In the genomic region with DNA sequence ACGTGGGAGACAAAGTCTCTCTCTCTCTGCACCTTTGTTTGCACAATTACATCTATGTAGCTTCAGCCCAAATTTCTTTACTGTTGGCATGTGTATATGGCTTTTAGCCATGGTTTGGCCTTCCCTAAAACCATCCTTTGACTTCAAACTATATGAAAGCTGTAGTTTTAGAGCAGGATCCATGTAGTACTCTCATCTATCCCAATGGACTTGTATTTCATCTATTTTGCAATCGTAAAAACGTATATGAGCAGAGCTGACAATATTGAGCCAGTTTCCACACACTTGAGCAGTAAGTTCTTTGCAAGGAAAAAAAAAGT, we compare ENCODE assay signal across 8 mouse cellular contexts. TPM values are rescaled to one million over a fixed set of nuclear protein-coding genes. Genes with fewer than 3 reads are reported as not detected.
DNase-seq lines count a peak whose midpoint lies in the region; ATAC-seq lines count a peak whose summit lies in the region.

No protein-coding gene starts in this region.

- peak overlapping the region; percentile 90 for H3K4me2 ChIP-seq in kidney, embryonic 15.5 days
- peak overlapping the region; percentile 66 for H3K4me2 ChIP-seq in hindbrain, embryonic 15.5 days
- H3K4me2 ChIP-seq in midbrain, embryonic 14.5 days (ENCODE audit: low read length), result peak overlapping the region; percentile 83

- no peak overlapping the region for H3K27ac ChIP-seq in kidney, embryonic 15.5 days
- peak overlapping the region; percentile 93 for H3K27ac ChIP-seq in embryonic facial prominence, embryonic 10.5 days (replicated peaks)
- peak overlapping the region; percentile 82 for H3K27ac ChIP-seq in hindbrain, embryonic 15.5 days (replicated peaks)
- peak overlapping the region; percentile 72 for H3K27ac ChIP-seq in midbrain, embryonic 14.5 days (replicated peaks; ENCODE audit: low read depth, low read length)

- no peaks in the 10 kb centered on the region for H3K9me3 ChIP-seq in kidney, embryonic 15.5 days (replicated peaks)
- peaks cover 4% of the 10 kb centered on the region; the same call in 1 of the 2 replicates for H3K9me3 ChIP-seq in embryonic facial prominence, embryonic 10.5 days
- no peaks in the 10 kb centered on the region for H3K9me3 ChIP-seq in hindbrain, embryonic 15.5 days
- peaks cover 3% of the 10 kb centered on the region for H3K9me3 ChIP-seq in midbrain, embryonic 14.5 days (ENCODE audit: control insufficient read depth, low read length)

- H3K4me3 ChIP-seq in kidney, embryonic 15.5 days (replicated peaks), result peak overlapping the region; percentile 63
- H3K4me3 ChIP-seq in embryonic facial prominence, embryonic 10.5 days, result peak overlapping the region; percentile 77
- peak overlapping the region; percentile 51 for H3K4me3 ChIP-seq in hindbrain, embryonic 15.5 days
- H3K4me3 ChIP-seq in midbrain, embryonic 14.5 days (replicated peaks; ENCODE audit: low read depth, low read length), result peak overlapping the region; percentile 61

- ATAC-seq in kidney, embryonic 15.5 days (replicated peaks; ENCODE audit: low FRiP score), result no peak
- ATAC-seq in hindbrain, embryonic 15.5 days (ENCODE audit: low FRiP score, low read depth), result no peak
- no peak for ATAC-seq in midbrain, embryonic 14.5 days (ENCODE audit: low FRiP score, low TSS enrichment)

- DNase-seq in kidney, postnatal 36 days, result no peak
- DNase-seq in embryonic facial prominence, embryonic 10.5 days (ENCODE audit: low spot score), result no peak
- no peak for DNase-seq in midbrain, embryonic 14.5 days
- DNase-seq in ovary, postnatal 10 days (ENCODE audit: low spot score), result no peak
- no peak for DNase-seq in adrenal gland, adult 18-20 months (ENCODE audit: low spot score in 2 of 2)
- DNase-seq in spleen, postnatal 36 days (ENCODE audit: low spot score in 2 of 2), result no peak

- H3K9ac ChIP-seq in kidney, embryonic 15.5 days, result peak overlapping the region; percentile 70; the same call in 1 of the 2 replicates
- H3K9ac ChIP-seq in hindbrain, embryonic 15.5 days, result peak overlapping the region; percentile 41
- peak overlapping the region; percentile 74; the same call in 1 of the 2 replicates for H3K9ac ChIP-seq in midbrain, embryonic 14.5 days (replicated peaks; ENCODE audit: low read length)

- 52% methylated on average over 3 of the region's 3 CpGs for WGBS in kidney, embryonic 15.5 days
- 63% methylated on average over 3 of the region's 3 CpGs for WGBS in embryonic facial prominence, embryonic 10.5 days
- WGBS in hindbrain, embryonic 15.5 days, result 57% methylated on average over 3 of the region's 3 CpGs
- WGBS in midbrain, embryonic 14.5 days, result 59% methylated on average over 3 of the region's 3 CpGs

- H3K36me3 ChIP-seq in kidney, embryonic 15.5 days, result peaks cover 19% of the 10 kb centered on the region
- H3K36me3 ChIP-seq in embryonic facial prominence, embryonic 10.5 days (replicated peaks), result peaks cover 35% of the 10 kb centered on the region
- H3K36me3 ChIP-seq in hindbrain, embryonic 15.5 days, result peaks cover 17% of the 10 kb centered on the region
- peaks cover 11% of the 10 kb centered on the region for H3K36me3 ChIP-seq in midbrain, embryonic 14.5 days (ENCODE audit: control insufficient read depth, insufficient read depth, low read length)

- no peaks in the 10 kb centered on the region for H3K27me3 ChIP-seq in kidney, embryonic 15.5 days
- H3K27me3 ChIP-seq in embryonic facial prominence, embryonic 10.5 days (replicated peaks; ENCODE audit: low read depth, poor library complexity, severe bottlenecking), result no peaks in the 10 kb centered on the region
- no peaks in the 10 kb centered on the region for H3K27me3 ChIP-seq in hindbrain, embryonic 15.5 days
- no peaks in the 10 kb centered on the region for H3K27me3 ChIP-seq in midbrain, embryonic 14.5 days (ENCODE audit: control insufficient read depth, insufficient read depth, low read length)

- peaks cover 9% of the 10 kb centered on the region for H3K4me1 ChIP-seq in kidney, embryonic 15.5 days
- peaks cover 8% of the 10 kb centered on the region for H3K4me1 ChIP-seq in embryonic facial prominence, embryonic 10.5 days
- H3K4me1 ChIP-seq in hindbrain, embryonic 15.5 days (replicated peaks), result peaks cover 12% of the 10 kb centered on the region
- peaks cover 8% of the 10 kb centered on the region; the same call in 1 of the 2 replicates for H3K4me1 ChIP-seq in midbrain, embryonic 14.5 days (ENCODE audit: control insufficient read depth, insufficient read depth, low read length)

RNA-seq across cellular contexts. Expression of gene Zfp286, which starts 0.3 kb away (rescaled TPM):
- polyA plus RNA-seq in kidney, embryonic 15.5 days (2015; fragmentation: Nextera tagmentation; extraction: Ambion mirVana), result 17.6 and 17.8 TPM in 2 replicates
- polyA plus RNA-seq in embryonic facial prominence, embryonic 10.5 days (2016; fragmentation: Nextera tagmentation; extraction: Ambion mirVana), result 25.6 and 28.5 TPM in 2 replicates
- 27.0 and 31.0 TPM in 2 replicates for polyA plus RNA-seq in hindbrain, embryonic 15.5 days (2015; fragmentation: Nextera tagmentation; extraction: Ambion mirVana)
- polyA plus RNA-seq in midbrain, embryonic 14.5 days (2014; fragmentation: Nextera tagmentation; extraction: Ambion mirVana), result 31.2 and 32.5 TPM in 2 replicates
- 1 to 10 TPM; 2.0 to 2.5 TPM for total RNA-seq in adrenal gland, adult 18-20 months (2021)

RNA-seq across cellular contexts. Expression of gene Trim16, which starts 30.5 kb away (rescaled TPM):
- 14.9 and 16.3 TPM in 2 replicates for polyA plus RNA-seq in kidney, embryonic 15.5 days (2015; fragmentation: Nextera tagmentation; extraction: Ambion mirVana)
- 2.9 and 3.7 TPM in 2 replicates for polyA plus RNA-seq in embryonic facial prominence, embryonic 10.5 days (2016; fragmentation: Nextera tagmentation; extraction: Ambion mirVana)
- polyA plus RNA-seq in hindbrain, embryonic 15.5 days (2015; fragmentation: Nextera tagmentation; extraction: Ambion mirVana), result 8.1 and 8.4 TPM in 2 replicates
- 4.5 and 6.8 TPM in 2 replicates for polyA plus RNA-seq in midbrain, embryonic 14.5 days (2014; fragmentation: Nextera tagmentation; extraction: Ambion mirVana)
- 1 to 10 TPM; 6.4 to 9.8 TPM for total RNA-seq in adrenal gland, adult 18-20 months (2021)

RNA-seq across cellular contexts. Expression of gene Gm10428, which starts 36.7 kb away (rescaled TPM):
- not detected in 2 replicates for polyA plus RNA-seq in kidney, embryonic 15.5 days (2015; fragmentation: Nextera tagmentation; extraction: Ambion mirVana)
- not detected in 2 replicates for polyA plus RNA-seq in embryonic facial prominence, embryonic 10.5 days (2016; fragmentation: Nextera tagmentation; extraction: Ambion mirVana)
- not detected in 2 replicates for polyA plus RNA-seq in hindbrain, embryonic 15.5 days (2015; fragmentation: Nextera tagmentation; extraction: Ambion mirVana)
- not detected in 2 replicates for polyA plus RNA-seq in midbrain, embryonic 14.5 days (2014; fragmentation: Nextera tagmentation; extraction: Ambion mirVana)
- total RNA-seq in adrenal gland, adult 18-20 months (2021), result not detected

RNA-seq across cellular contexts. Expression of gene Fbxw10, which starts 57.3 kb away (rescaled TPM):
- polyA plus RNA-seq in kidney, embryonic 15.5 days (2015; fragmentation: Nextera tagmentation; extraction: Ambion mirVana), result 0.35 and 0.46 TPM in 2 replicates
- 0.40 and 0.81 TPM in 2 replicates for polyA plus RNA-seq in embryonic facial prominence, embryonic 10.5 days (2016; fragmentation: Nextera tagmentation; extraction: Ambion mirVana)
- polyA plus RNA-seq in hindbrain, embryonic 15.5 days (2015; fragmentation: Nextera tagmentation; extraction: Ambion mirVana), result 0.18 and 0.66 TPM in 2 replicates
- 0.24 and 0.27 TPM in 2 replicates for polyA plus RNA-seq in midbrain, embryonic 14.5 days (2014; fragmentation: Nextera tagmentation; extraction: Ambion mirVana)
- 1 to 10 TPM in 1 of 2 experiments, under 1 TPM in 1; 0.76 to 1.4 TPM for total RNA-seq in adrenal gland, adult 18-20 months (2021)

RNA-seq across cellular contexts. Expression of gene Zfp287, which starts 57.9 kb away (rescaled TPM):
- 8.6 and 8.9 TPM in 2 replicates for polyA plus RNA-seq in kidney, embryonic 15.5 days (2015; fragmentation: Nextera tagmentation; extraction: Ambion mirVana)
- 13.0 and 14.3 TPM in 2 replicates for polyA plus RNA-seq in embryonic facial prominence, embryonic 10.5 days (2016; fragmentation: Nextera tagmentation; extraction: Ambion mirVana)
- 17.6 and 20.2 TPM in 2 replicates for polyA plus RNA-seq in hindbrain, embryonic 15.5 days (2015; fragmentation: Nextera tagmentation; extraction: Ambion mirVana)
- polyA plus RNA-seq in midbrain, embryonic 14.5 days (2014; fragmentation: Nextera tagmentation; extraction: Ambion mirVana), result 18.9 and 25.2 TPM in 2 replicates
- total RNA-seq in adrenal gland, adult 18-20 months (2021), result 1 to 10 TPM; 2.9 to 3.9 TPM
